Mouse (Mus musculus) forebrain, embryonic 16.5 days (tissue): ENCODE data around the gene Slc2a13. TPM values are rescaled to one million over a fixed set of nuclear protein-coding genes. Genes with fewer than 3 reads are reported as not detected.
A peak's percentile ranks its signal among the peaks of the same experiment; 100 is the strongest.

Experiments
- ATAC-seq: fragments of 200-750 bp; cut with Nextera tagmentation; 2 replicates; pipeline ENCODE4 v1.8.0; 2017; ENCODE audit warnings: mild to moderate bottlenecking, moderate library complexity
- H3K27ac ChIP-seq: fragments of 300-500 bp; sonication (generic); 2 replicates; pipeline ENCODE4 v1.5.1; 2014; ENCODE audit warnings: low read length, control low read depth
- H3K27me3 ChIP-seq: fragments of 300-500 bp; sonication (generic); replicated peaks from 2 replicates; pipeline ENCODE4 v1.6.1; 2014; ENCODE audit warnings: low read length; ENCODE audit not compliant: control insufficient read depth, insufficient read depth
- H3K36me3 ChIP-seq: fragments of 300-500 bp; sonication (generic); 2 replicates; pipeline ENCODE4 v1.6.1; 2014; ENCODE audit not compliant: control insufficient read depth, insufficient read depth
- H3K4me1 ChIP-seq: fragments of 300-500 bp; sonication (generic); replicated peaks from 2 replicates; pipeline ENCODE4 v1.6.1; 2014; ENCODE audit warnings: low read length; ENCODE audit not compliant: control insufficient read depth, insufficient read depth
- H3K4me2 ChIP-seq: fragments of 300-500 bp; sonication (generic); 2 replicates; pipeline ENCODE4 v1.6.1; 2014; ENCODE audit warnings: mild to moderate bottlenecking, low read length, control low read depth
- H3K4me3 ChIP-seq: fragments of 300-500 bp; sonication (generic); replicated peaks from 2 replicates; pipeline ENCODE4 v1.5.1; 2014; ENCODE audit warnings: mild to moderate bottlenecking, low read length, control low read depth
- H3K9ac ChIP-seq: fragments of 300-500 bp; sonication (generic); replicated peaks from 2 replicates; pipeline ENCODE4 v1.6.1; 2014; ENCODE audit warnings: low read depth, low read length, control low read depth
- H3K9me3 ChIP-seq: fragments of 300-500 bp; sonication (generic); 2 replicates; pipeline ENCODE4 v1.6.1; 2016; ENCODE audit warnings: low read length; ENCODE audit not compliant: control insufficient read depth
- WGBS: fragments of 180-500 bp; shearing (Covaris S2); extraction: QIAGEN DNeasy Blood & Tissue Kit; methylation state at CpG from one replicate; pipeline ENCODE4 v1.1.7; 2014; 5-methylcytosine and 5-hydroxymethylcytosine counted together
- polyA plus RNA-seq: library from polyadenylated mRNA; unstranded; fragments of >200 nt; fragmentation: Nextera tagmentation; extraction: Ambion mirVana; gene quantifications from 2 replicates; pipeline ENCODE4 v1.2.1, GENCODE M21; 2015

The Slc2a13 gene
- polyA plus RNA-seq, 1 experiment from 2014 or later = 2.5 TPM

DNA sequence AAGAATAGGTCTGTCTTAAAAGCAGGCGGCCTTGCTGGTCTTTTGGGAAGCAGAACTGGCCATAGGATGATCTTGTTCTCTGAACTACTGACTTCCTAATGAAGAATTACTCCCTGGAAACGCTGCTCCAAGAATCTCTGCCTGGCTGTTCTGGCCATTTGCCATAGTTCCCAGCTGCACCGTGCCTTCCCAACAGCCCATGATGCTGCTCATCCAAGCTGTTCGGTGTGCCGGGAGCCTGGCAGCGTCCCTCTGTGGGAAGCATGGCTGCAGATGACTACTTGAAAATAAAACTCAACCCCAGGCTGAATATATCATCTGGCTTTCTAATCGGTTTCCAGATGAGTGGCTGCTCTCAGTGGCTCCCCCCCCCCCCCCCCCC lies 199.9 kb downstream of the Slc2a13 start:
- Histone ChIP-seq H3K9me3 (no peaks in the 10 kb centered on the region), H3K9ac (no peak overlapping the region), H3K4me1 (peaks cover 48% of the 10 kb centered on the region), H3K36me3 (no peaks in the 10 kb centered on the region), H3K4me2 (no peak overlapping the region), H3K27me3 (no peaks in the 10 kb centered on the region), H3K27ac (peak overlapping the region; percentile 68), H3K4me3 (no peak overlapping the region)
- peak; percentile 76 for ATAC-seq
- WGBS = 28% methylated on average over 7 of the region's 7 CpGs

DNA sequence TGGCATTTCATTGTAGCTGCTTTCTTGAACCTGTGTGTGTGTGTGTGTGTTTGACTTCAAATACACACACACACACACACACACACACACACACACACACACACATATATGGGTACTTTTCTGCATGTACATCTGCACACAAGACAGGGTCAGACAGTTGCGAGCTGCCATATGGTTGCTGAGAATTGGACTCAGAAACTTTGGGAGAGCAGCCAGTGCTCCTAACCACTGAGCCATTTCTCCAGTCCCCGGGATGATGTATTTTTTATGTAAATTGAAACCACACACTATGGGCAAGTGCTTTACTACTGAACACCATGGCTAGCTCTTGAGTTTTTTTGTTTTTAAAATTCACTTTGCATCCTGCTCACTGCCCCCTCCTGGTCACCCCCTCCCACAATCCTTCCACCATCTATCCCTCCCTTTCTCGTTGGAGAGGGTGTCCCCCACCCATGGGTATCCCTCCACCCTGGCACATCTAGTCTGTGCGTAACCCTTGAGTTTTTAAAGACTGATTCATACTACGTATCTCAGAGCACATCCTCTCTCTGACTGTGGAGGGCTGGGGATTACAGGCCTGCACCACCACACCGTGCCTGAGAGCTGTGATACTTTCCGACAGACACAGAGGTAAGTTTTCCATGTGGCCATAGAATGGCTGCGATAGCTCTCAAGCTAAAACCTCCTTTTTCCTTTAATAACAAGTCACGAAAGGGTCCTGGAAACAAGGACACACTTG lies 200.4 kb downstream of the Slc2a13 start:
- no peak overlapping the region for H3K4me2 ChIP-seq
- 54% methylated on average over 9 of the region's 9 CpGs for whole genome bisulfite sequencing
- H3K36me3 ChIP-seq = no peaks in the 10 kb centered on the region
- peaks cover 45% of the 10 kb centered on the region for H3K4me1 ChIP-seq
- no peaks in the 10 kb centered on the region for H3K27me3 ChIP-seq
- H3K9me3 ChIP-seq = no peaks in the 10 kb centered on the region
- no peak overlapping the region for H3K9ac ChIP-seq
- peak; percentile 28 for ATAC-seq
- H3K4me3 ChIP-seq = no peak overlapping the region
- H3K27ac ChIP-seq = peak overlapping the region; percentile 68

DNA sequence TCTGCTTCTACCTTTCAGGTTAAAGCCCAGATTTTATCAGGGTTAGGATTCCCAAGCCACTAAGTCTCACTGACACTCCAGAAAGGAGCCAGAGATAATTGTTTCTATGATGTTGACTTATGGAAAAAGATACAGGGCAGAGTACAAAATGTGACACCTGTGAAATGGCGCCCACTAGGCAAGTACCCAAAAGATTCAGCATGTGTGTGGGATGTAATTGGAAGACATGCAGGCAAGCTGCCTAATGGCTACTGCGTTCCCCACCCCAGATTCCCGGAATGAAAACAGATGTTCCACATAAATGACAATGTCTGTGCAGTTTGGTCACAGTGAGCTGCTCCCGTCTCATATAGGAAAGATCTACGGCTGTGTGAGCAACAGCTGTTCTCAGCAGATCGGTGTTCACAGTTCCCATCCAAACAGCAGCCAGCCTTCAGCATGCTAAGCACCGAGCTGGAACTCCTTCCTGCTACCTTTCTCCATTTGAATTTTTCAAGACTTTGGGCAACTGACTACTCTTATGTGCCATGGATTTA lies 201.1 kb downstream of the Slc2a13 start:
- ATAC-seq = no peak
- Histone ChIP-seq H3K9me3 (no peaks in the 10 kb centered on the region), H3K36me3 (no peaks in the 10 kb centered on the region), H3K27me3 (no peaks in the 10 kb centered on the region), H3K4me3 (no peak overlapping the region), H3K4me1 (peaks cover 38% of the 10 kb centered on the region), H3K9ac (no peak overlapping the region), H3K4me2 (no peak overlapping the region), H3K27ac (no peak overlapping the region; the same call in 1 of the 2 replicates)
- 60% methylated on average over 7 of the region's 7 CpGs for WGBS

DNA sequence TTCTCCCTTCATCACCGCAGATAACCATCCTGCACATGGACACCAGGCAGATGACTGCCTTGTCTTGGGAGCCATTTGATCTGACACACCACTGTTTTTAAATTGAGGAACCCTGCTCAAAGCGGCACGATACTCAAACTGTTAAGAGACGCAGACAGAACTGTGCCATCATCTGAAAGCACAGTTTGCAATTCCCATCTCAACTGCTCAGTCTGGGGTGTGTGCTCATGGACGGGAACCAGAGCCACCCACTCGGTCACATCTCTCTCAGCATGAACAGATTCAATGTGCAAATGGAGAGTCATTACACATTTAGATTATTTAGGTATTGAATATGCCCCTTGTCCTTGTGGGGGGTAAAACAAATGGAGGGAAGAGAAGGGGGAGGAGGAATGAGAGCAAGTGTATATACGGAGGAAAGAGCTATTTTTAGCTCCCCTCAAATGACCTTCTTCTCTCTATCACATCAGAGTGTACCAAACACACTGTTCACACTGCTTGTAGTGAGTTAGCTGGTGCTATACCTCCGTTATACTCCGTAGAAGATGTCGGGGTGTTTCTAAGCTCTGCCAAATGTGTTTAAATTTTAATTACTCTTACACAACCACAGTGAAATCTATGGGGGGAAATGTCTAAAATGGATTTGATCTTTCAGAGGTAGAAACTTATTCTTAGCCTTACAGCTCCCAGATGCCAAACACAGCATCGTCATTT lies 203.2 kb downstream of the Slc2a13 start:
- Histone ChIP-seq H3K27ac (no peak overlapping the region), H3K27me3 (no peaks in the 10 kb centered on the region), H3K4me2 (no peak overlapping the region), H3K4me1 (peaks cover 33% of the 10 kb centered on the region), H3K9ac (no peak overlapping the region), H3K36me3 (no peaks in the 10 kb centered on the region), H3K4me3 (no peak overlapping the region), H3K9me3 (no peaks in the 10 kb centered on the region)
- ATAC-seq = no peak
- 61% methylated on average over 11 of the region's 11 CpGs for WGBS

DNA sequence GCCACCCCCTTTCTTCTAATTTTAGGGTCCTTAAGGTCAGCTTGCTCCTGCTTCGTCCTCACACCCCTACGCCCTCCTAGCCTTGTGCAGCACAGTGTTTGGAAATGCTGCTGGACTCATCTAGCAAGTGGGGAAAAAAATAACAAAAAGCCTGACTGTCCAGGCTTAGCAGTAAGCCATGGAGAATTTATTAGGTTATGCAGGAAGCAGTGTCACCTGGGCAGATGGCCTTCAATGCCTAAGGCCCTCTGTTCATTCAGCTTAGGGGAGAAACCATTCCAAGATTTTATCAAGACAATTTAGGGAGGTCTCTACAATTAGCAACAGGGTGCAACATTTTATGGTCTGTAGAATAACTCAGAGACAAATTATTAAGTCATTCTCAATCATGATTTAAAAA lies 212.6 kb downstream of the Slc2a13 start:
- Histone ChIP-seq H3K9me3 (no peaks in the 10 kb centered on the region), H3K27me3 (no peaks in the 10 kb centered on the region), H3K9ac (no peak overlapping the region), H3K4me1 (0 out of 2 replicates have a peak, but pooled peaks cover 2% of the 10 kb centered on the region), H3K4me3 (no peak overlapping the region), H3K27ac (no peak overlapping the region), H3K4me2 (no peak overlapping the region), H3K36me3 (no peaks in the 10 kb centered on the region)
- WGBS = 82% methylated on average over 2 of the region's 2 CpGs
- no peak for ATAC-seq

DNA sequence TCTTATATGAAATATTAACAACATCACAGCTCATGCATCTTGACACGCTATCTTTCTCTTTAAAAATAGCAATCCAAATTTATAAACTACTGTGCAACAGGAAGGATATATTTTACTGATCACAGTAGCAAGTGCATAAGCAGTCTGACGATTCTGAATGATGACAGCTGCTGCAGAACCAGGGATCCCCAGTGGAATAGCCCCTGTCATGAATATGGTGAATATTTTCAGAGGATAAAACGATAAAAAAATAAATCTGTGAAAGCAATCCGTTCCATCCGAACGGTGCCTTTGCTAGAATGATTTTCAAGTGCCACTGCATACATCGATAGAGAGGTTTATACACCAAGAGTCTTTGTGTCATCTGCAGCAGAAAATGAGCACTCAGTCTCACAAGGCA lies 222.1 kb downstream of the Slc2a13 start:
- H3K27ac ChIP-seq = no peak overlapping the region
- no peak overlapping the region for H3K4me2 ChIP-seq
- WGBS = 70% methylated on average over 7 of the region's 7 CpGs
- H3K9me3 ChIP-seq = no peaks in the 10 kb centered on the region
- ATAC-seq = no peak
- no peak overlapping the region for H3K4me3 ChIP-seq
- no peaks in the 10 kb centered on the region for H3K36me3 ChIP-seq
- no peaks in the 10 kb centered on the region for H3K27me3 ChIP-seq
- H3K4me1 ChIP-seq = peaks cover 4% of the 10 kb centered on the region; the same call in 1 of the 2 replicates
- no peak overlapping the region for H3K9ac ChIP-seq

DNA sequence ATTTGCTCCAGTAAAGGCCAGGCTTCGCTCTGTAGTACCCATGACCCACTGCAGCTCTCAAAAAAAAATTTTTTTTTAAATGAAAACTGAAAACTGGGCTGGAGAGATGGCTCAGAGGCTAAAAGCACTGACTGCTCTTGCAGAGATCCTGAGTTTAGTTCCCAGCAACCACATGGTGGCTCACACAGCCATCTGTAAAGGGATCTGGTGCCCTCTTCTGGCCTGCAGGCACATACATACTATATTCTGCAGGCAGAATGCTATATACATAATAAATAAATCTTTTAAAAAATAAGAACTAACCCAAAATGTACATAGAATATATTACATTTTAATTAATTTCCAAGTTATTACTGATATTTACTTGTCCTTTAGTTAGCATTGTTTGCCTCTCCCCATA lies 234.7 kb downstream of the Slc2a13 start:
- 96% methylated on average over 1 of the region's 1 CpGs for WGBS
- Histone ChIP-seq H3K9me3 (no peaks in the 10 kb centered on the region), H3K4me1 (no peaks in the 10 kb centered on the region), H3K27me3 (no peaks in the 10 kb centered on the region), H3K4me3 (no peak overlapping the region), H3K4me2 (no peak overlapping the region), H3K9ac (no peak overlapping the region), H3K27ac (no peak overlapping the region), H3K36me3 (no peaks in the 10 kb centered on the region)
- ATAC-seq = no peak

DNA sequence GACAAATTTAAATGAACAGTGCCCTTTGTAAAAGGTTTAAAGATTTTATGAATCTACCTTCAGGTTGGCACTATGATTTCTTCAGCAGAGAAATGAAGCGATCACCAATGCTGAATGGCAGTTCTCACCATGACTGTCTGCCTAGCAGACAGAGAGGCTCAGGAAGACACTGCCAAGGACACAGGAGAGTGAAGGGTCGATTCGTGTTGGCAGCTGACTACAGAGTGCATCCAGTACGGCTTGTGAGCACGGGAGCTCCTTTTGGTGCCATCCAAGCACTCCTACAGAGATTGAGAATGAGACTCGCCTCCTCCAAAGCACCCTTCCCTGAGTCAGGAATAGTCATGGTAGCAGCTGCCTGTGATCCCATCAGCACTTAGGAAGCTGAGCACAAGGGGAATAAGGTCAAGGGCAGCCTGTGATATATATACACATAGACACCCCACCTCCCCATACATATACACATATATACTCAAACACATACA lies 238.6 kb downstream of the Slc2a13 start:
- no peaks in the 10 kb centered on the region for H3K27me3 ChIP-seq
- no peak overlapping the region for H3K27ac ChIP-seq
- H3K4me2 ChIP-seq = no peak overlapping the region
- H3K36me3 ChIP-seq = no peaks in the 10 kb centered on the region
- 83% methylated on average over 6 of the region's 6 CpGs for WGBS
- H3K4me3 ChIP-seq = no peak overlapping the region
- ATAC-seq = no peak
- no peak overlapping the region for H3K9ac ChIP-seq
- no peaks in the 10 kb centered on the region for H3K9me3 ChIP-seq
- H3K4me1 ChIP-seq = no peaks in the 10 kb centered on the region

DNA sequence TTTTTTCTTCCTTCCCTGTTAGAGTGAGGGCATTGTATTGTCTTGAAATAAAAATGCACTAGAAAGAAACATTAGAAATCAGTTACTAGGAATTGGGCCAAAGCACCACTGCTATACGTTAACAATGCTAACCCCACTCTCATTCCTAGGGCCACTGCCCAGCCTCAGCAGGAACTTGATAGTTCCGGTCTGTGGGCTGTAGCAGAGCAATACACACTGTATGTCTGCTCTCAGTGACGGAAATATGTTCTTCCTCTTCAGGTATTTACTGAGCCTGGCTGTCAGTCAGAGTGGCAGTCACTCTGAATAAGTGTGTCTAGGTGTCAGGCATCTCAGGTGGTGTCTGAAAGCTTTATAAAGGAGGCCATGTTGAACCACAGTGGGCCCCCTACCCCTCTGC lies 245.3 kb downstream of the Slc2a13 start:
- Histone ChIP-seq H3K27ac (no peak overlapping the region), H3K9ac (no peak overlapping the region), H3K4me1 (no peaks in the 10 kb centered on the region), H3K9me3 (no peaks in the 10 kb centered on the region), H3K36me3 (no peaks in the 10 kb centered on the region), H3K4me3 (no peak overlapping the region), H3K4me2 (no peak overlapping the region), H3K27me3 (no peaks in the 10 kb centered on the region)
- 59% methylated on average over 3 of the region's 3 CpGs for WGBS
- ATAC-seq = no peak
